Mouse (Mus musculus) forelimb bud, embryonic 11.5 days (tissue): ENCODE data around the gene Gmds.

ENCODE experiments used
- DNase-seq: peaks from one replicate; pipeline ENCODE4 v3.0.0-alpha.2; 2012; ENCODE audit warnings: low read depth, low spot score

Gmds gene

DNA sequence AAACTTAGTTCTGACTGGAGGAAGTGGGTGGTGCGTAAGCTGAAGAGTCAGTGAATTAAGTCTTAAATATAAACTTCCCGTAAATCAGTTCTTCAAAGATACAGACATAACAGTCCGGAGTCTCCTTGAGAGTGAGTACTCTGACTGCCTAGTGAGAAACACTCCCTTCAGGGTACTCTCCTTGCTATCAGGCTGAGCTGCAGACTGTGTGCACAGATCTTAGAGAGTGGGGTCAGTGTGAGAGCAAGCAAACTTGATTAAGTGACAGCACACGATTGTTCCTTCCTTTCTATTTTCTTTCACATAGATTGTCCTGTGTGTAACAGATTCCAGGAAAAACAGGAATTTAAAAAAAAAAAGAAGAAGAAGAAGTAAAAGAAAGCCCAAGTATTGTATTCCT, 382.4 kb downstream of the Gmds start:
- DNase-seq = no peak

DNA sequence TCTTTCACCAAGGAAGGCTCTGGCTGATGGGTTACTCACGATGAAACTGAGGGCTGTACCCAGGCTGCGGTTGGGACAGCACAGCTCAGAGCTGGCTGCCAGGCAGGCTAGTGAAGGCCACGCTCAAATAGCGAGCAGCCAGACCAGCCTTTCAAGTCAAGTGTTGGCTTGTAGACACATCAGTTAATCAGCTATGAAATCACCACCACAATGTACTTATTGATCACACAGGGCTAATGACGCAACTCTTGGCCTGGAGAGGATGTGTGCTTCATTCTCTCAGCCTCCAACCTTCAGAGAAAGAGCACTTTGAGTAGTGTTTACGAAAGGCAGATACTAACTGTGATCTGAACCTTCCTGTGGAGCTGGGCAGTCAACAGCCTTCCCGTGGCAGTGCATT, 383.4 kb downstream of the Gmds start:
- DNase-seq = no peak

DNA sequence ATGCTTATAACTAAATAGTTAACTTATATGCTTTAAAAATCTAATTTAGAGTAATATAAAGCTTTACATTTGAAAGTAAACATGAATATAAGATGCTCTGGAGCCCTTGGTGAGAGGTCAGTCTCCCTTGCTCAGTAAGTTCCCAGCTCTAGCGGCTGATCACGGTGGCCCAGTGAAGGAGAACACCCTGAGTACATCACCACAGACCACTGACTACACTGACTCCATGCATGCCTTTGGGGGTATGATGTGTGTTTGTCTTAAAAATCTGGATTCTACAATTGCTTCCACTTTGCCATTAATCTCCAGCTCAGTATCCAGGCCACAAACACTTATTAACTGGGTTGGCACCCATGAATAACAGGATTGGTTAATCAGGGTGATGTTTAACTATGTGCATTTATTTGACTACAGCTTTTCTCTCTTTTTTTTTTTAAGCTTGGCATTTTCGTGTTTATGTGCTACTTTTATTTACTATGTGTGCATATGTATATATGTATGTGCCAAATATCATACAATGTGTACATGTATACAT, 393.8 kb downstream of the Gmds start:
- no peak for DNase-seq

DNA sequence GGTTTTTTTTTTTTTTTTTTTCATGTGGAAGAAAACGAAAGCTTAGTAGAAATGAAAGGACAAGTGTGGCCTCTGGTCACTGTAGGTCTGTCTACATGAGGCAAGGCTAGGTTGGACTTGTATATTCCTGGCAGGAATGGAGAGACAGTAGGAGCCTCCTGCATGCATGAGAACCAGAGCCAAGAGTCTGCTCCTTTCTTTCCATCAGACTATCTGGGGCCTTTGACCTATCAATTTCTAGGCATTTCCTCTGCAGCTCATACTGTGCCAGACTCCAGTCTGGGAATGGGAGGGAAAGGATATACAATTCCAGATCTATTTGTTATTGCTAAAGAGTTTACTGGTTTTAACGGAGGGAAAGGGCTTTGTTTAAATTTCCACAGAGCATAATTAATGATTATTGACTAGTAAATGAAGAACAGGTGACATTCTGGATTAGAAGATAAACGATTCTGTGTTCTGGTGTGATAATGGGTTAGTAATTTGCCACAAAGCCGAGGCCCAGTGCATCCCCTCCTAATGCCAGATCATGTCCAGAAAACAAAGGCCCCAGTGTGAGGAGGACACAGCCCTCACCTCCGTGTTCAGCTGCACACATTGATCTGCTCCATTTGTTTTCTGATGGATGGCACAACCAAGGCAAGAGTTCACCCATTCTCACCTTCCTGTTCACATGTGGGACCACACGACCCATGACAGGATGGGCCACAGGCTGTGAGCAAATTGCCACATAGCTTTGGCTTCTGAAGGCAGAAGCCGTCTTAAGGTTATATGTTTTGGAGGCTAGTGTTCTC, 394.9 kb downstream of the Gmds start:
- no peak for DNase-seq

DNA sequence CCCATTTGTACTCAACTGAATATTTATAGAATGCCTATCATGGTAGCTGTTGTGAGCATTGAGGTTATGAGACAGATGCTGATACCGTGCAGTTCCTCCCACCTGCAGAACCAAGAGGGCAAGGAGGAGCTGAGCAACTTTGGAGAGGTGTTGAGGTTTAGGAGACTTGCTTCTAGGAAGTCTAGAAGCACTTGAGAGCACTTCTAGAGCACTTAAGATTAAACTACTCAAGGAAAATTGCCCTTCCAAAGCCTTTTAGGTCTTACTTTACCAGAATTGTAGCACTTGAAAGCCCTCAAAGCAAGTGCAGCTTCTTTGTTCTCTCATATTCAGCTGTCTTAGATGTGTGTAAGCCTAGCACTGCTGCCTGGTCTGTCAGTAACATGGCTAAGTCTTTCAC, 409.2 kb downstream of the Gmds start:
- no peak for DNase-seq

DNA sequence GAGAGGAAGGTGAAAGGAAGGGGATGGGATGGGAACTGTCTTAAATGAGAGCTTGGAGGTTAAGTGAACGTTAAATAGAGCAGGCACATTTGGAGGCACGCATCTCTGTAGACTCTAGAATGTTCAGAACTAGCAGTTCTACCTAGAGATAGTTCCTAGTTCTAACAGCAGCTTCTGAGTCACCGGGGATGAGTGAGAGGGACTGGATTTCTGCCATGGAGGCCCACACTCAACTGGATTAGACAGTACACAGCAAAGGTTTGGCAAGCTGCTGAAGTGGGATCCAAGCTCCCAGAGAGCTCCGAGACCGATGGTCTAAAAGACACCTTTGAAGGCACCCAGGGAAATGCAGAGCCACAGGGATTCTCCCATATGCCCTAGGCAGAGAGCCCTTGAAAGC, 411.9 kb downstream of the Gmds start:
- DNase-seq = no peak

DNA sequence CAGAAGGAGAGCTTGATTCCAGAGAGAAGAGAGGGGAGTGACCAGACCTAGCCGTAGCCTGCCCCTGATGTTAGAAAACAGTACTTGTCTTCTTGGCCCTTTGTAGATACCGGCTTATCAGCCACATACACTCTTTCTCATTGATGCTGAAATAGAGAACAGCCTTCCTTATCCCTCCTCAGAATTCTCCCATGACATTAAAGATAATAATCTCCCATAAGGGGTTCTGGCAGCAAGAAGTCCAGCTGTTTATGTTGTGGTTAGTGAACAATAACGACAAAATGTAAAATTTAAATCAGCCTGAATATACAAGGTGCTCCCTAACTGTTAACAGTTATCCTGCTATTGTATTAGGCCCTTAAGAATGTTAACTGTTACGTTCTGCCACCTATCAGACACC, 414.0 kb downstream of the Gmds start:
- DNase-seq = no peak

DNA sequence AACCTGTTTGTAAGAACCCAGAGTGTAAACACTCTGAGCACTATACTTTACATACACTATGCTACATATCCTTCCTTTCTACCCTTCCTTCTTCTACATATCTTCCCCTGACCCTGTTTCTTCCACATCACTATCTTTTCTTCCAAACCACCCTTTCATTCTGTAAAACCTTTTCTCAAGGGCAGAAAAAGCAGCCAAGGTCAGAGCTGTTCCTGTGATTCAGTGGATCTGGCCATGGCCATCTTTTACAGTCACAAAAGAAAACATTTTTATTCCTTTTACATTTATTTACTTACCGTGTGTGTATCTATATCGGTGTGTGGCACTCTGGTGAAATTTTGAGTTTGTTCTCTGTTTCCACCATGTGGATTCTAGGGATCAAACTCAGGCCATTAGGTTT, 418.8 kb downstream of the Gmds start:
- DNase-seq = no peak

DNA sequence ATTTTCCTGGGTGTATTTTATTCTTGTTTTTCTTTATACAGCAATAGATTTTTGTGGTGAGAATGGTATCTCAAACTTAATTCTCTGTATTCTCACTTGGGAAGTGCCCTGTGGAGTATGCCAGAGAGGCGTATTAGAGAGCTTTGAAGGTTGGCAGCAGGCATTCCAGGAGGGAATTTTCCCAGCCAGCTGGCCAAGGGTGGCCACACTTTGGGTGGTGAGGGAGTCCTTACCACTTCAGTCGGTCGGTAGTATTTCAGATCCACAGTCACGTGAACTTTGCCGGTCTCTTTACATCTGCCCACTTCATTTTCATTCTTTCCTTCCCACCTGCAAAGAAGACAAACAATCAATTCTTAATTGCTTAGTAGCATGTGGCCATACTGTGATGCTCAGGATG, 421.2 kb downstream of the Gmds start:
- DNase-seq = no peak

DNA sequence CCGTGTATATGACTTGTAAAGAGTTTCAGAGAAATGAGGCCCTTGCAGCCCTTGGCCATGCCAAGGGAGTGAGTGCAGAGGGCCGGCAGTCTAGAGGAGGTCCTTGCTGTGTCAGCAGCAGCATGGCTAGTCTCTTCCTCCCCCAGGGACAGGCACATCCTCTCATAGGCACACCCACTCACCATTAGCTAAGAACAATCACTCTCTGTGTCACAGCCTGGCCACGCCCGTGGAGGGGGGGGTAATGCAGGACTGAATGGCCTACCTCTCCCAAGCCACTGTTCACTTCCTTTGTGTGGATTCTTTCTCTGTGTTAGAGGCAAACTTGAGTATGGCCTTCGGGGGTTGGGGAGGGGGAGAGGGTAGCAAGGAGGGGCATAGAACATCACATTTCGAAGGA, 422.8 kb downstream of the Gmds start:
- DNase-seq = no peak

DNA sequence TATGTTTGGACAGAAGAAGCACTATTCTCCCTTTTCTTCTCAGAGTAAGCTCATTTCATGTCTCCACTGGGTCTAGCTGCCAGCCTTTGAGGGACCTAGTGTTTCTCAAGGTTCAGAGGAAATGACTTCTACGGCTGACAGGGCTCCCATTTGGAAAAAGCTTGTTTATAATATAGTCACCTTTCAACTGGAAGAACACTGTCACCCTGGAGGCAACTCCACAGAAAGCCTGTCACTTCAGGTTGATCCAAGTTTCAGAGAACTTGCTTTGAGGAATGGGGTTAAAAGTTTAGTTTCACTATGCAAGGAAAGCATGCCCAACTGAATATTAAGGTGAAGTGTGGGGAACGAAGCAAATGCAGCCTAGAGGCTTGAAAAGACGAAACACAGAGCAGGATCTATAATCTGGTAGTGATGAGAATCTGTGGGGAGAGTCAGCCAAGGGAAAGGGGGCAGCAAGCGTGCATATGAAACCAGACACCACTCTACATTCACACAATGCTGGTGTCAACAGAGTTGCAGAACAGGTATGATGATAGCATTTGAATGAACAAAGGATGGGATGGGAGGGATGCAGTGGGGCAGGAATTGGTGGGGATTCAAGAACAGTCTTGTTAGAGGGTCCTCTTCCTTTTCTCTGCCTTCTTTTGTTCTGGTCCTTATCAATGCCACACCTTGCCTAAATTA, 423.5 kb downstream of the Gmds start:
- DNase-seq = no peak

DNA sequence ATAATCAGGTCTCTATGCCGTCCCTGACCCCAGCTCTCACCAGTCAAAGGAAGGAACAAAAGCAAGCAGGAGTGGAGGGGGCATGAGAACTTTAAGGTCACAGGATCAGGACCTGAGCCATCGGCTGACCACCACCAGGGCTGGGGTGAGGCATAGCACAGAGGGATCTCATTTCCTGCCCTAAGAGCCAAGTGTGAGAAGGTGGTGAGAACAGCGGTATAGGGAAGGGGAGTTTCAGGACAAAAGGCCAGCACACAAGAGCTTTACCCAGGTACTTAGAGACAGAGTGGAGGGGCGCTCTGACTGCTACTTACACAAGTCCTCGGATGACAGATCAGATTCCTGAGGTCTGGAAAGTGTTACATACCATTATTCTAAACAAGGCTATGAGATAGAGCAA, 426.6 kb downstream of the Gmds start:
- DNase-seq = peak; percentile 39

DNA sequence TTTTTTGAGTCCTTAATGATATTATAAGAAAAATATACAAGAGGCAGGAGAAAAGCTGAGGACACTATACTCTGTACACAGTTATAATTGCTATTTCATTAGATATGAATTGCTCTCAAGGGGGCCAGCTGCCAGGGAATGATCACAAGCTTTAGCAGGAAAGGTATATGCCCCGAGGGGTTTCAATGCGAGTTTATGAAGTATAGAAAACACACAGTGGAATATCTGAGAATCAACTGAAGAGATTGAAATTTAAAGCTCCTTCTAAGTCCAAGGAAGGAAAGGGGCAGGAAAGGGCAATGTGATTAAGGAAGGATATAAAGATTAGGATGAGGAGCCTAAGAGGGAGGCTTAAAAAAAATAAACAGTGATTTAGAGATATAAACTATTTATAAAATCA, 427.2 kb downstream of the Gmds start:
- no peak for DNase-seq

DNA sequence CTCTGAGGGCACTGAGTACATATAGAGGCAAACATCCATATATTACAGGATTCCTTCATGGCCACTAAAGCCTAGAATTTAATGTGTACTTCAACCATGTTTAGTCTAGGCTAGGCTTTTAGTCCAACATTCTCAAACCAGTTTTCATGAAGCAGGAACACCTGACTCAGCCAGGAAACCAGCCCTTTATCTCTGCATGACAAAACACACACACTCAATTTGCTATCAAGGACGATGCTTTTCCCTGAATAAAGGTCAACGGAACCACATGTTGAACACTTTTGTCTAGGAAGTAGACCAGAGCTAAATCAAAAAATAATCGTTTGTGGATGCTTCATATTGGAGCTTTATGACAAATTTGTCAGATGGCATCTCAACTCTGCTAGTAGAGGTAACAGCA, 429.5 kb downstream of the Gmds start:
- DNase-seq = no peak

DNA sequence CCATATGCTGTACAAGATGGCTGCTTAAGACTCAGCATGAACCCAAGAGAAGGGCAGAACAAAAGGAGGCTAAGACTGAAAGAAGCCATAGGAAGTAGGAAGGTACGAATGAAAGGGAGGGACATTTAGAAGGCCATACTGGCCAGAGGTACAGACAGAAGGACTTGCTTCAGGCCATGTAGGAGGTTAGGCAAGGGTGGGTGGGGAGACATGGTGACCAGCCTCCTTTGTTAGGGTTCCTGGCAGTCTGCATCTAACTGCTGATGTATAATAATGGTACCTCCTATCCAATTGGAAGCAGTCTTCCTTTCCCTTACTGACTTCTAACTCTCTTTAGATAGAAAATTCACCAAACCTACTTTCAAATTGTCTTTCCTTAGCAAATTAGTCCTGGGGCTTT, 432.0 kb downstream of the Gmds start:
- no peak for DNase-seq

DNA sequence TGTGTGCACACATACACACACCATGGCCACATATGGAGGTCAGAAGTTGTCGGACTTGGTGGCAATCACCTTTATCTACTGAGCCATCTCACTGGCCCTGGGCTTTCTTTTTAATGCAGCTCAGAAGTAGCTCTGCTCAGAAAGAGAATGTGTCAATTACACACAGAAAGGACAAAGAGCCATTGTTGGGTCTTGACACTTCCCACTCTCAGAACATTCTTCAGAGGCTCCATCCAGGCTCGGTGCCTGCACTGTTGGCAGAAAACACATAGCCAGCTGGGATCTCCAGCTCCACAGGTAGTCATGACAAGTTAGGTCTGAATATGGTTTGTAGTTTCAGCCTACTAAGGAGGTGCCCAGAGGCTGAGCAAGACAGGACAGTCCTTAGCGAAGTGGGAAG, 438.3 kb downstream of the Gmds start:
- DNase-seq = no peak

DNA sequence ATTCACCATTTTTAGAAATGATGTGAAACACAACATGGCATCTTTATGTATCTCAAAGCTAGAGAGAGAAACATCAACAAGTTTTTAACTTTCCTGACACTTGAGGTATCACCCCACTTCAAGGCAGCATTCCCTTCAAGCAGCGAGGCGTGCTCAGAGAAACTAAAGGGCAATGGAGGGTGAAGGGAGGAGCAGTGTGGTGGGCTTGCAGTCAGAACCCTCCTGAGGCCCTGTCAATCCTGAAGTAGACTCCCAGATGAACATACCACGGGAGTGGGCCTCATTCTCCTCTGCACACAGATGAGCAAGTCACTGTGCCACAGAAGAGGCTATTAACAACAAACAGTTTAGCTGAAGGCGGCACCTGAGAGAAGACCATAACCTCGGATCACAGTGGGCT, 439.1 kb downstream of the Gmds start:
- no peak for DNase-seq

DNA sequence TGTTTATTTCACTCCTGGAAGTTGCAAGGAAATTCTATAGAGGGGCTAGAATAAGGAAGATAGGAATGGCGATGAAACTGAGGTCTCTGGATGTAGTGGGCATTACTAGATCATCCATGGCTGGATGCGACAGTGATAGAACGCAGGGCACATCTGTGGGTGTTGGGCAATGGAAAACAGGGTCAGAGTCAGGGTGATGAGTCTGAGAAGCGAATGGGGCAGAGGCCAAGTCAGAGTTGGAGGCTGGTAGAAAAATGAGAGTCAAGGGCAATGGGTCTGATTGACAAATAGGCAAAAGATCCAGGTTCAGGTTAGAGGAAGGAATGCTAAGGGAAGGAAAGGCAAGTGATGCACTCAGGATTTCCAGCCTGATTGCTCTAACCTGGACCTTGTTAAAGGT, 441.0 kb downstream of the Gmds start:
- DNase-seq = no peak

DNA sequence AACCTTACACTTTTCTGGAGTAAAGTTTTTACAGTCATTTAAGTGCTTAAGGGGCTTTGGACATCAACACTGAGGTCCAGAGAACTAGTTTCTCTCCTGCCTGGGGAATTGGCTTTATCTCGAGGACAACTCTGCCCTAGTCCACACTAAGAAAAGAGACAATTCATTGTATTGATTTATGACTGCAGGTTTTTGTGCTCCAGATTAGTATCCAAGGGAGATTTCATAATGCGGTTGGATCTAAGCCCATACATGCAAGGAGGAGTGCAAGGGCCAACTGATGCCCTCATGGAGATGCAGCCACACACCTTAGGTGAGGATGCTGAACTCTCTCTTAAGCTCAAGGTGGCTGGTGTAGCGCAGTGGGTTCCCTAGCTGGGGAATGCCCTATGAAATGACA, 444.0 kb downstream of the Gmds start:
- no peak for DNase-seq

DNA sequence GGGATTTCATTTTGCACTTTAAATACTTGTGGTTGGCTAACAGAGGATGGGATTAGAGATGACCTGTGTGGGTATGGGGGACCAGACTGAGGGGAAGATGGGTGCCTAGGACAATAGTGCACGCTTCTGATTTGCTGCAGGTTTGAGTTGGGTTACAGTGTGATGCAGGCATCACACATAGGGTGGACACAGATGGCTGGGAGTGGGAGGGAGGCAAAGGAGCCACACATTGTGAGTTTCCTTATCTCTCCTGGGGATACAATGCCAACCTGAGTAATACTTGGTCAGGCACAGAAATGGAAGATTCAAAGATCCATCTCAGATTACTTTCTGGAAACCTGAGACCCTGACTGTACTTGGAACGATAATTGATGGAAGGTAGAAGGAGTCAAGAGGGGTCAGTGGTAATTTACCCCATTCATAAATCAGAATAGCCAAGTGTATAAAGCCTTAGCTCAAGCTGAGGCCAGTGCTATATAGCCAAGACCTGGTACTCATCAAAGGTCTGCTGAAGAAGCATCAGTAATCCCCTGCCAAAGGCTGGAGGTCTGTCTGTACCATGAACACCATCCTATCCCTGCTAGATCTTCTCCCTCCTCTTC, 445.5 kb downstream of the Gmds start:
- DNase-seq = no peak

DNA sequence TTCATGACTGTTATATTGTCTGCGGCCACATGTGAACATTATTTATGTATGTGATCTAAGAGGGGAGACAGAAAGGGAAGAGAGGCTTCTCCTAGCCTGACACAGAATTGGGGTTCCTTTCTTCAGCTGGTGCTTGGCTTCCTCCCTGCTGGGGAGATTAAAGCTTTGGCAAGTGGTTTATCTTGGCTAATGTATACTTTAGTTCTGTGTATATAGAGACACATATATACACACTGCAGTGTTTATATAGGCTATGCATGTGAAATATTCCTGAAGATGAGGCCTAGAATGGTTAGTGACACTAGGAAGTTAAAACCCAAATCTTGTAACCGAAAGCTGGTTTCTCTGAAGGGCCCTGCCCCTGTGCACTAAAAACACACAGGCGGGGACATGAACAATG, 450.0 kb downstream of the Gmds start:
- DNase-seq = no peak

DNA sequence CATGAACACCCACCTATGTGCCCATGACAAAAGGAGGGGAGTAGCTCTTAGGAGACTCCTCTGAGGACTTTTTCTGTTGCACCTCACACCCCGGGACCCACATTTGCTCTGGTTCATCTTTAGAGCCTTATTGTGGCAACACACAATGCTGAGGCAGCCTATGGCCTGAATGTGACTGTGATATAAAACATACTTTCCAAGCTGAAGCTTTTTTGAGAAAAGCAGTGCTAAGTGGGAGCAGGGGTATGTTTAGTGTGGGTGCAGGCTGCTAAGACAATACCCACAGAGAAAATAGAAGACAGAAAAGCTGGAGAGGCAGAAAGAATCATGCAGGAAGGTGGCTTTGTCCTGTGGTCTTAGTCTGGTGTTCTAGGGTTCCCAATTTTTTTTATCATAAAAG, 452.8 kb downstream of the Gmds start:
- no peak for DNase-seq
